Mouse (Mus musculus): ENCODE measurements at regions not wholly inside any gene's neighbourhood (a gene's known extent, or its start where the extent isn't known, plus 50 kb on each side); places are given as distances from the start of the nearest gene placed in this dataset.

- DNase-seq: no peak
Measured at GRCm38 (mm10) chr16:87295727-87296126, 58.3 kb upstream of the N6amt1 start.

GRCm38 (mm10) chr16:87292826-87293225 lies 61.2 kb upstream of the N6amt1 start:
- DNase-seq: no peak

DNA sequence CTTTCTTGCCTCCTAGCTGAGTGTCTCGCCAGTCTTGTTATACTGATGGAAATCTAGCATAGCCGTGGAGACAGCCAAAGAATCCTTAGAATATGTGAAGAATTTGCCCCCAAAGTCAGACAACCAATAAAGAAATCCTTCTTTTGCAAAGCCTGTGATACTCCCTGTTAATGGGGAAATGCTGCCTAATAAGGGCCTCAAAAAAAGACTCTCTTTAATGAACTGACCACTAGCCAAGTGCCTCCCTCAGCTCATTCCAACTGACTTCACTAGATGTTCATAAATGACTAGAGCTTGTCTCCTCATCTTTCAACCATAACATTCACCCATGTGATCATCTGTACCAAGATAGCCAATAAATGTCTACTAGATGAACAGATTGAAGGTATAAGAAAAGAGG lies 62.3 kb upstream of the N6amt1 start:
- DNase-seq: no peak

- peak; percentile 82 for DNase-seq
Measured at GRCm38 (mm10) chr16:87285639-87286038, 68.3 kb upstream of the N6amt1 start.

DNA sequence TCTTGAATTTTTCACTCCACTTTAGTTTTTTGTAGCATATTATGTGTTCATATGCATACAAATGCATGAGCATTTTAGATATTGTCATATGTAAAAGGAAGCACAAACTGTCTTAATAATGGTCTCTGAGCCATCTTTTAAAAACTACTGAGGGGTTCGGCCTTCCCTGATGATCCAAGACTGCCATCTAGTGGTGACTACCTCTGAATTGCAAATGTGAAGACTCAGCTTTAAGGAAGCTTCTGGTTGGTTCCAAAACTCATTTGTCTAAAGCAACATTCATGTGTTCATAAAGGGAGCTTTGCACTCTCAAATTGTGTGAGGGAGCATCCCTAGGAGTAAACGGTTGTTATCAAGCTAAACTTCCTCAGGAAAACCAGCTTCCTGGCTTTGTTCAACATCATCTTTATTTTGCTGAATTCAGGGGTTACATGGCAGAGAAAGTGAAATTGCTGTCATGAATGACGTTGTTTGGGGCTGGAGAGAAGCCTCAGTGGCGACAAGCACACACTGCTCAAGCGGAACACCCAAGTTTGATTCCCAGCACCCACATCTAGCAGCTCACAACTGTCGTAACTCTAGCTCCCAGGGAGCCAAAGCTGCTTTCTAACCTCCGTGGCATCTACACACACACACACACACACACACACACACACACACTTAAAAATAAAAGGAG lies 69.0 kb upstream of the N6amt1 start:
- DNase-seq: no peak

DNA sequence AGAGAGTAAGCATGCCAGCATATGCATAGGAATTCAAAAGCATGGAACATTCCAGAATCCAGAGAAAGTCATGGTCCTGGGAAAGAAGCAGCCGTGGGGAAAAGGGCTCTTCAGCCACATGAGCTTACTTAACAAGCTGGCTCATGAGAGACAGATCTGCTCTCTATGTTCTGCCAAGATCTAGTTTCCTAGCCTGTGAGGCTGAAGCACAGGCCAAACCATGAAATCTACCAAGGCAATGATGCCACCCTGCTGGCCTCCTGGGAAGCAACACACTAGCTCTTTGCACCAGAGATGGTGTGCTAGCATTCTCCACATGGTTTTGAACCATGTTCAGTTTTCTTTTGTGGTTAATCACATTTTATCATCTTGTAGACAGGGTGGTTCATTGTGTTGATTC lies 75.5 kb upstream of the N6amt1 start:
- no peak for DNase-seq

DNA sequence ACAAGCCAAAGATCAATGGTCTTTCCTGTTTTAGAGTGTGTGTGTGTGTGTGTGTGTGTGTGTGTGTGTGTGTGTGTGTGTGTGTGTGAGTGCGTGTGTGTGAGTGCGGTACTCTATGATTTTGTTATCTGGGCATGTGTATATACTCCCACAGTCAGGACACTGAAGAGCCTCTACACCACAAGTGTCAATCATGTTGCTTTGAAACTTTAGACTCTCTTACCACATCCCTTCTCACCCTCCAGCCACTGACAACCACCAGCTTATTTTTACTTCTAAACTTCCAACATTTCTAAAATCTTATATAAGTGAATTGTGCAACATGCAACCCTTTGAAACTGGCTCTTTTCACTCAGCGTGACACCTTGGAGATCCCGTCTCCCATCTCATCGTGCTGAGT lies 81.6 kb upstream of the N6amt1 start:
- DNase-seq: no peak

DNA sequence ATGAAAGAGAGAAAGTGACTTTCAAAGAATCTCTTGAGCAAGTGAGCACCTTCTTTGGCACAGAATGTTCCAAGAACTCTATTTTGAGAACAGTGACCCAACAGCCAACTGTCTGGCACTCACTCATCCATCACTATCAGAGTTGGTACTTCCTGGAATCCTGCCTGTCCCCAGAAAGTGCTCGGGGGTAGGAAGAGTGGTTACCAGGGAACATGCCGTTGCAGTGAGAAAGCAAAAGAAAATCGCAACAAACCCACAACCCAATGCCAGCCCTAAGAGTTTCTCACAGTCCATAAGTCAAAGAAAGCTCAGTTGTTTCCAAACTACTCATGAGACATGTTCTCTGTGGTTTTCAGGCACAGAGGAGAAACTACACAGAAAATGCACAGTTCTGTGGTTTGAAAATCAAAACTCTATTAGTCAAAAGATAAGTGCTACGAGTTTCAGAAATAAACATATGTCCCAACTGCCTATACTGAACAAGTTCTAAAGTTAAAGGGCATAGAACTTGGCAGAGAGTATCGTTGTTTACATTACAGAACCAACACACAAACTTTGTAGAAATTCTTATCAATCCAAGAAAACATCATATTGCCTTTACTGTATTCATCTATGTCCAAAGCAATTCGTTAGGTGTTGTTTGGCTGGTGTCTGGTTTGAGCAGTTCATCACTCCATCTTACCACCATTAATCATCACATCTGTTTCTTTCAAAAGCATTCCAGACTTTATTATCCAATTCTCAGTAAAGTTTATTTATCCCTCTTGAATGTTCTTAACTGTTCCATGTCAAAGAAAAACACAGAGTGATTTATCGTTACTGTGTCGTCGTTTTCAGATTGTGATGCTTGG lies 85.8 kb upstream of the N6amt1 start:
- no peak for DNase-seq

DNA sequence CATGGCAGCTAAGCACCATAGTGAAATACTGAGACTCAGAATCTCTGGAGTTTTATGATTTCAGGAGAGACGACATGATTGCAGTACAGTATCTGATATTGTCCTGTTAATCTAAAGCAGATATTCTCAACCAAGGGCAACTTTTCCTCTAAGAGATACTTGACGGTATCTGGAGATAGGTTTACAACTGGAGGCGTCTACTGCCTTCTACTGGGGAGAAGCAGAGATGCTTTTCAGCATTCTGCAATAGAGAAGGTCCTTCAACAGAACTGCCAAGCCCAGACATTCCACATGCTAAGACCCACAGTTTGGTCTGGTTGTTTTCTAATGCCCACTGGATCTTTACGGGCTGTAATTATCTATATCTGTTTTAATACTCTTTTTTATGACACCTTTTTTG lies 86.5 kb upstream of the N6amt1 start:
- DNase-seq: no peak

- DNase-seq: no peak
Measured at GRCm38 (mm10) chr16:87263571-87263970, 90.4 kb upstream of the N6amt1 start.

DNA sequence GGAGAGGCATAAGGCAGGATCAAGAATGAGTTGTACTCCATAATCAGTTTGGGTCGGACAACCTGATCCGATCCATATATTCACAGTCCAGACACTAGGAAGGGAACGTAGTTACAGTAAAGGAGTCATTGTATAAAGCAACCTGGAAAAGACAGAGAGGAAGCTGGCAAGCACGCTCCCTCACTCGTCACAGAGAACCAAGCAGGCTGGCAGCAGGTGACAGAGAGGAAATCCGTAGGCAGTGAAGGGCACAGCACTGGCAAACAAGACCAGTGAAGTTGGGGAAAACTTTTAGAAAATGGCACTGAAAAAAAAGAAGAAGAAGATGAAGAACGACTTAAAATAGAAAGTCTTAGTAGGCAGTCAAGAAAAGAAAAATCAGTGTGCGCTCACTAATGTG lies 90.9 kb upstream of the N6amt1 start:
- DNase-seq: no peak

GRCm38 (mm10) chr16:87262497-87262896 lies 91.5 kb upstream of the N6amt1 start:
- no peak for DNase-seq

DNA sequence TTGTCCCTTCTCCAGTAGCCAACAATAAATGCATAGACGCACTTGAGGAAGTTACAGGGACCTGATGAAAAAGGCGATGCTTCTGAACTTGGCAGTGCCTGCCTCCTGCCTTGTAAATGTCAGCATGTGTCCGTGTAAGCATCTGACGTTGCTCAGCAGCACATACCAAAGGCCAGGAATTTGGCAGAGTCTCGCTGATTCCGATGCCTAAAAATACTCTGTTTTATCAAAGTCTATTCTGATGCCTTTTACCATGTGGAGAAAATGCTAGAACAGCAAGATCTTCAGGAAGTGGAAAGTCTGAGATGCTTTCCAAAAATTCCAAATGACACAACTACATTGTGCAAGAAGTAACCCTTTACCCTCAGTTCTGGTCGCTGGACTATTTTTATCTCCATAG lies 92.5 kb upstream of the N6amt1 start:
- peak; percentile 67 for DNase-seq

- DNase-seq: no peak
Measured at GRCm38 (mm10) chr16:87254736-87255135, 99.2 kb upstream of the N6amt1 start.

- peak; percentile 17 for DNase-seq
Measured at GRCm38 (mm10) chr16:87250531-87250930, 103.5 kb upstream of the N6amt1 start.

GRCm38 (mm10) chr16:87249903-87250302 lies 104.1 kb upstream of the N6amt1 start:
- DNase-seq: peak; percentile 36

- no peak for DNase-seq
Measured at GRCm38 (mm10) chr16:87248501-87249030, 105.4 kb upstream of the N6amt1 start.

GRCm38 (mm10) chr16:87245933-87246791 lies 107.8 kb upstream of the N6amt1 start:
- DNase-seq: peak; percentile 60

- DNase-seq: no peak
Measured at GRCm38 (mm10) chr16:87245441-87245840, 108.5 kb upstream of the N6amt1 start.

- no peak for DNase-seq
Measured at GRCm38 (mm10) chr16:87242027-87242426, 112.0 kb upstream of the N6amt1 start.

DNA sequence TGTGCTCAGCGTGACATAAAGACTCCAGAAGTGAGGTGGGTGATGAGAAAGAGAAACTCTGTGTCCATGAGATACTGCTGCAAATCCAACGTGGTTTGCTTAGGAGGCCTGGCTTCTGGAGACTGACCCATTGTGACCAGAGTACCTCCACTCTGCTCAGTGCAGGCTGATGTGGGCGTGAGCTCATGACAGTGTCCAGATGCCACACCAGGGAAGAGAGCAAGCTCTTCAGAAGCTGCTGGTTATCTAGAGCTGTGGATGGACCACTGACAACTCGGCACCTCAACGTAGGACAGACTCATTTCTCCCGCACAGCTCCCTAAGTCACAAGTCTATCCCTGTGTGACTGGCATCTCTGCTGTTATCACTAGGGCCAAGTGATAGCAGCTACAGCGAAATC lies 114.9 kb upstream of the N6amt1 start:
- no peak for DNase-seq

DNA sequence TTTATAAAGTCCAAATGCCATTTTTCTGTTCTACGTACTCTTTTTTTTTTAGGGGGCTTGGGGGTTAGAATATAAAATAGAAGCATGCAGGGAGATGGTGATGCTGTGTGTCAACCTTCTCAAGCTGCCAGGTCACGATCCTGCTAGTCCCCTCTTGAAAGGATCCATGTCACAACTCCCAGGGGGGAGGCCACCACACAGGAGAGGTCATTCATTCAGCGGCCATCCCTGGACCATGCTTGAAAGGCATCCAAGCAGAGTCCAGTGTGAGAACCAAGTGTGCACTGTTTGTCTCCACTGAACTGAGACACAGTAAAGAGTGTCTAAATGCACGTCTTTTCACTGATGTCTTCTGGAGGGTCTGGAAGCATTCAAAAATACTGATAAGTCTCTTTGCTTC lies 119.8 kb upstream of the N6amt1 start:
- DNase-seq: no peak

GRCm38 (mm10) chr16:87225595-87225994 lies 128.4 kb upstream of the N6amt1 start:
- no peak for DNase-seq

Measured in kidney, adult 11 months (tissue).